Mouse (Mus musculus): ENCODE data around the gene Vcan. TPM values are rescaled to one million over a fixed set of nuclear protein-coding genes. Genes with fewer than 3 reads are reported as not detected.

Gene Vcan
- polyA plus RNA-seq, 1 experiment from 2014 or later = 38.2 TPM

DNA sequence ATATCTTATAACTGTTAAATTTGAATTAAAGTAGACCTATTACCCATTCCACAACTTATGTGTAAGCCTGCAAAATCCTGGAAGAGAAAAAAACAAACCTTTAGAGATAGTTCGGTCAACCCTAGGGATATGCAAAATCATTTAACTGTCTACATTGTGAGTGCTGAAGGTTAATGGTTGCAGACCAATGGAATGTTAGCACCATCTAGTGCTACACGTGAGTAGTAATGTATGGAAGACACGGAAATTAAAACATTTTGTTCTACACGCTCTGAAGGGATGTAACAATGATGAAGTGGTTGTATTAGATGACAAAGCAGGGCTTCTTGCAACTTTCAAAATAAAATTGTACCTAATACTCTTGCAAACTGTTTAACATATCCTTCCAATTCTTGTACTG, 39.9 kb downstream of the Vcan start:
- H3K4me2 ChIP-seq (ENCODE audit: low read length) = no peak overlapping the region
- H3K4me3 ChIP-seq (replicated peaks; ENCODE audit: low read depth, low read length) = no peak overlapping the region
- no peak for DNase-seq
- no peak for ATAC-seq (ENCODE audit: low FRiP score, low TSS enrichment)
- no peak overlapping the region for H3K27ac ChIP-seq (replicated peaks; ENCODE audit: low read depth, low read length)
- peaks cover 33% of the 10 kb centered on the region for H3K36me3 ChIP-seq (ENCODE audit: control insufficient read depth, insufficient read depth, low read length)
- H3K4me1 ChIP-seq (ENCODE audit: control insufficient read depth, insufficient read depth, low read length) = no peaks in the 10 kb centered on the region
- no peaks in the 10 kb centered on the region for H3K9me3 ChIP-seq (ENCODE audit: control insufficient read depth, low read length)
- H3K9ac ChIP-seq (replicated peaks; ENCODE audit: low read length) = no peak overlapping the region
- WGBS = 92% methylated on average over 4 of the region's 4 CpGs
- H3K27me3 ChIP-seq (ENCODE audit: control insufficient read depth, insufficient read depth, low read length) = no peaks in the 10 kb centered on the region

GRCm38 (mm10) chr13:89699998-89700555, 42.2 kb downstream of the Vcan start:
- 91% methylated on average over 2 of the region's 2 CpGs for WGBS
- Histone ChIP-seq H3K4me2 (ENCODE audit: low read length) (no peak overlapping the region), H3K36me3 (ENCODE audit: control insufficient read depth, insufficient read depth, low read length) (peaks cover 28% of the 10 kb centered on the region), H3K27me3 (ENCODE audit: control insufficient read depth, insufficient read depth, low read length) (no peaks in the 10 kb centered on the region), H3K27ac (replicated peaks; ENCODE audit: low read depth, low read length) (no peak overlapping the region), H3K4me1 (ENCODE audit: control insufficient read depth, insufficient read depth, low read length) (no peaks in the 10 kb centered on the region), H3K9me3 (ENCODE audit: control insufficient read depth, low read length) (no peaks in the 10 kb centered on the region), H3K4me3 (replicated peaks; ENCODE audit: low read depth, low read length) (no peak overlapping the region), H3K9ac (replicated peaks; ENCODE audit: low read length) (no peak overlapping the region)
- no peak for ATAC-seq (ENCODE audit: low FRiP score, low TSS enrichment)
- DNase-seq = no peak

- no peak overlapping the region for H3K4me3 ChIP-seq (replicated peaks; ENCODE audit: low read depth, low read length)
- H3K4me1 ChIP-seq (ENCODE audit: control insufficient read depth, insufficient read depth, low read length) = no peaks in the 10 kb centered on the region
- H3K27me3 ChIP-seq (ENCODE audit: control insufficient read depth, insufficient read depth, low read length) = no peaks in the 10 kb centered on the region
- 96% methylated on average over 1 of the region's 1 CpGs for WGBS
- DNase-seq (no peak), ATAC-seq (ENCODE audit: low FRiP score, low TSS enrichment) (no peak)
- H3K36me3 ChIP-seq (ENCODE audit: control insufficient read depth, insufficient read depth, low read length) = peaks cover 49% of the 10 kb centered on the region
- H3K9ac ChIP-seq (replicated peaks; ENCODE audit: low read length) = no peak overlapping the region
- no peaks in the 10 kb centered on the region for H3K9me3 ChIP-seq (ENCODE audit: control insufficient read depth, low read length)
- H3K27ac ChIP-seq (replicated peaks; ENCODE audit: low read depth, low read length) = no peak overlapping the region
- H3K4me2 ChIP-seq (ENCODE audit: low read length) = no peak overlapping the region
These were observed 49.7 kb downstream of the Vcan start for GRCm38 (mm10) chr13:89692597-89692996.

- DNase-seq (no peak), ATAC-seq (ENCODE audit: low FRiP score, low TSS enrichment) (no peak)
- Histone ChIP-seq H3K27me3 (ENCODE audit: control insufficient read depth, insufficient read depth, low read length) (no peaks in the 10 kb centered on the region), H3K4me2 (ENCODE audit: low read length) (no peak overlapping the region), H3K4me3 (replicated peaks; ENCODE audit: low read depth, low read length) (no peak overlapping the region), H3K27ac (replicated peaks; ENCODE audit: low read depth, low read length) (no peak overlapping the region), H3K36me3 (ENCODE audit: control insufficient read depth, insufficient read depth, low read length) (peaks cover 37% of the 10 kb centered on the region), H3K9ac (replicated peaks; ENCODE audit: low read length) (no peak overlapping the region), H3K4me1 (ENCODE audit: control insufficient read depth, insufficient read depth, low read length) (no peaks in the 10 kb centered on the region), H3K9me3 (ENCODE audit: control insufficient read depth, low read length) (no peaks in the 10 kb centered on the region)
- 97% methylated on average over 3 of the region's 3 CpGs for WGBS
These were observed 58.8 kb downstream of the Vcan start for GRCm38 (mm10) chr13:89683490-89683889.

- Histone ChIP-seq H3K9me3 (ENCODE audit: control insufficient read depth, low read length) (no peaks in the 10 kb centered on the region), H3K4me1 (ENCODE audit: control insufficient read depth, insufficient read depth, low read length) (no peaks in the 10 kb centered on the region), H3K36me3 (ENCODE audit: control insufficient read depth, insufficient read depth, low read length) (peaks cover 38% of the 10 kb centered on the region), H3K4me2 (ENCODE audit: low read length) (no peak overlapping the region), H3K4me3 (replicated peaks; ENCODE audit: low read depth, low read length) (no peak overlapping the region), H3K27ac (replicated peaks; ENCODE audit: low read depth, low read length) (no peak overlapping the region), H3K27me3 (ENCODE audit: control insufficient read depth, insufficient read depth, low read length) (no peaks in the 10 kb centered on the region), H3K9ac (replicated peaks; ENCODE audit: low read length) (no peak overlapping the region)
- WGBS = 89% methylated on average over 7 of the region's 7 CpGs
- ATAC-seq (ENCODE audit: low FRiP score, low TSS enrichment) (no peak), DNase-seq (no peak)
These were observed 60.1 kb downstream of the Vcan start for GRCm38 (mm10) chr13:89682254-89682653.

DNA sequence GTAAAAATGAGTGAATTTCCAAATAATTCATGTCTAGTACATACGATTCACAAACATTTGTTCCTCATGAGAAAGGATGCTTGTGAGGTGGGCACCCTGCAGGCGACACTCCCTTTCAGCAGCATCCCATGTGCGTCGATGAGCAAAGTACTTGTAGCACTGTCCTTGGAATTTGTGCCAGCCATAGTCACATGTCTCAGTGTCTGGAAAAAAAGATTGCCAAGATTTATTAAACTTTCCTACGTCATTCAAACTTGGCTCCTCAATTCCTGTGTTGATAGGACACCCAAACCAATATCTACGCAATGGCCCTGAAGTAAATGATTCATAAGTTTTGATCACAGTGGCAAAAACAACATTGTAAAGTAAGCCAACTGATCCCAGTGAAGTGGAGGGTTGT, 62.6 kb downstream of the Vcan start:
- peaks cover 47% of the 10 kb centered on the region for H3K36me3 ChIP-seq (ENCODE audit: control insufficient read depth, insufficient read depth, low read length)

DNA sequence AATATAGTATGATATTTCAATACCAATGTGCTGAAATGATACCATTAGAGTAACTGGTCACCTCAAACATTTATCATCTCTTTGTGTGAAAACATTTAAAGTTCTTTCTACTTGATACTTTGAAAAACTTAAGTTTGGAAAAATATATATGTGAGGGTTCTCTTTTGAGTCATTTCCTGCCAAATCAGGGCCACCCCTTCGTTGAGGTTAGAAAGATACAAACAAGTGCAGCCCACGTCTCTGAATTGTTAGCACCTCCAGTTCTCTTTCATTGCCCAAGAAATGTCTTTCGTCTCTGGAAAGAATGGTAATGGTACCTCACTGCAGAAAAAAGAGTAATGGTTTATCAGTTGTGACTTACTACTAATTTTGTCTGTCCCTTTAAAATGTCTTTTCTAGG, 71.8 kb downstream of the Vcan start:
- H3K27ac ChIP-seq (replicated peaks; ENCODE audit: low read depth, low read length) = no peak overlapping the region
- H3K4me1 ChIP-seq (ENCODE audit: control insufficient read depth, insufficient read depth, low read length) = no peaks in the 10 kb centered on the region
- no peaks in the 10 kb centered on the region for H3K9me3 ChIP-seq (ENCODE audit: control insufficient read depth, low read length)
- H3K9ac ChIP-seq (replicated peaks; ENCODE audit: low read length) = no peak overlapping the region
- no peaks in the 10 kb centered on the region for H3K27me3 ChIP-seq (ENCODE audit: control insufficient read depth, insufficient read depth, low read length)
- DNase-seq (no peak), ATAC-seq (ENCODE audit: low FRiP score, low TSS enrichment) (no peak)
- H3K4me3 ChIP-seq (replicated peaks; ENCODE audit: low read depth, low read length) = no peak overlapping the region
- whole genome bisulfite sequencing = 90% methylated on average over 3 of the region's 3 CpGs
- H3K36me3 ChIP-seq (ENCODE audit: control insufficient read depth, insufficient read depth, low read length) = peaks cover 3% of the 10 kb centered on the region; the same call in 1 of the 2 replicates
- H3K4me2 ChIP-seq (ENCODE audit: low read length) = no peak overlapping the region

More for the DNA sequence above, 62.6 kb downstream of the Vcan start:
- ATAC-seq (ENCODE audit: low FRiP score, low TSS enrichment) (no peak), DNase-seq (no peak)
- H3K4me2 ChIP-seq (ENCODE audit: low read length) = no peak overlapping the region
- H3K9me3 ChIP-seq (ENCODE audit: control insufficient read depth, low read length) = no peaks in the 10 kb centered on the region
- no peaks in the 10 kb centered on the region for H3K4me1 ChIP-seq (ENCODE audit: control insufficient read depth, insufficient read depth, low read length)
- H3K9ac ChIP-seq (replicated peaks; ENCODE audit: low read length) = no peak overlapping the region
- no peaks in the 10 kb centered on the region for H3K27me3 ChIP-seq (ENCODE audit: control insufficient read depth, insufficient read depth, low read length)
- no peak overlapping the region for H3K4me3 ChIP-seq (replicated peaks; ENCODE audit: low read depth, low read length)
- 98% methylated on average over 6 of the region's 6 CpGs for WGBS
- no peak overlapping the region for H3K27ac ChIP-seq (replicated peaks; ENCODE audit: low read depth, low read length)

DNA sequence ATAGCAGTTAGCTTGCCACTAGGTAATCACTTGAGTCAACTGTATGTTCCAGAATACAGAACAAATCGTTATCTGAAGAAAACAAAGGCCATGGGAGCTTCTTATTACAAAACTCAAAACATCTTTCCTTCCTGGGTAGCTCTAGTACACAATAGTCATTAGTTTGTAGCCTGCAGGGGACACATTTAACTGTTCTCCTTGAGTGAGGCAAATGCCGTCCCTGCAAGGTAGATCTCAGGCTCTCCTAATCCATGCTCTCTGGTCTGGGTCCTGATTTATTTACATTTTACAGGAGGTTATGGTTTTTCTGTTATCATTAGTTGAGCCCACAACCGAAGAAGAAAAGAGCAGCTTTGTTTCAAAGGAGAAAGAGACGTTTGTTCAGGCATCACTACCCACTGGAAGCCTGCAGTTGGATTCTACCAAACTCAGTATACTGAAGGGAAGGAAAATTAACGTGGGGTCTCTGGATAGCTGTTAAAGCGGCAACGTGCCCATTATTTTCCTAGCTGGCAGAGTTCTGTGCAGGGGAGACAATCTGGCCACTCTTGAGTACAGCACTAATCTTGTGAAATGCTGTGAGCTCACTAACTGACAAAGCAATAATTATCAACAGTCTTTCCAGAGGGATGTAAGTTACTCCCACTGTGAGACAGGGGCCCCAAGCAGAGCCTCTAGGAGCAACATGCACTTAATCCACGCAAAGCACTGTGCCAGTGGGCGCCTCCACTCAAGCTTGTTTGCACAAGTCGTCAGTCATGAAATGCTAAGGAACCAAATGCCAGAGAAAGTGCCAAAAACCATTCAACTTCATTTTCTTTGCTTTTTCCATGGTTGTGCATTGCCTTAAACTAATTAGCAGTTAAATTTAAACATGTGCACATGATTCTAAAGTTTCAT, 73.1 kb downstream of the Vcan start:
- H3K9me3 ChIP-seq (ENCODE audit: control insufficient read depth, low read length) = no peaks in the 10 kb centered on the region
- H3K27me3 ChIP-seq (ENCODE audit: control insufficient read depth, insufficient read depth, low read length) = no peaks in the 10 kb centered on the region
- H3K27ac ChIP-seq (replicated peaks; ENCODE audit: low read depth, low read length) = no peak overlapping the region
- WGBS = 62% methylated on average over 10 of the region's 10 CpGs
- no peak for DNase-seq
- H3K4me1 ChIP-seq (ENCODE audit: control insufficient read depth, insufficient read depth, low read length) = no peaks in the 10 kb centered on the region
- peaks cover 3% of the 10 kb centered on the region; the same call in 1 of the 2 replicates for H3K36me3 ChIP-seq (ENCODE audit: control insufficient read depth, insufficient read depth, low read length)
- H3K4me2 ChIP-seq (ENCODE audit: low read length) = no peak overlapping the region
- no peak; the same call in 1 of the 2 replicates for ATAC-seq (ENCODE audit: low FRiP score, low TSS enrichment)
- no peak overlapping the region for H3K4me3 ChIP-seq (replicated peaks; ENCODE audit: low read depth, low read length)
- H3K9ac ChIP-seq (replicated peaks; ENCODE audit: low read length) = no peak overlapping the region

DNA sequence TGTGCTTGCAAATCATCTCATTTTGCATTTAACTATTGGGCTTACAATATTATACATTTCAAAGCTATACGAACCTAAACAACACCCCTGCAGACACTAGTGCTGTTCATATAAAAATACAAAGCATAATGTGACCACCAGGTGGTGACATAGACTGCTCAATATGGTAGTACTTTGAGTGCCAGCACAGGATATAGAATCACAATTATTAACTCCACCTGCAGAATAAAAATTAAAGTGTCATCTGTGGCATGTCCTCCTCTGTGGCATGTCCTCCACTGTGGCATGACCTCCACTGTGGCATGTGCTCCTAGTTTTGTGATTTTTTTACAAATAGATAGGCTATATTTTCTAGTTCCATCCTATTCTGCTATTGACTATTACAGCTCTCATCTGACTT, 74.2 kb downstream of the Vcan start:
- ATAC-seq (ENCODE audit: low FRiP score, low TSS enrichment) = peak; percentile 78
- DNase-seq = peak; percentile 82
- whole genome bisulfite sequencing = 75% methylated on average over 1 of the region's 1 CpGs

More for the DNA sequence above, 74.2 kb downstream of the Vcan start:
- H3K27ac ChIP-seq (replicated peaks; ENCODE audit: low read depth, low read length) = no peak overlapping the region
- H3K36me3 ChIP-seq (ENCODE audit: control insufficient read depth, insufficient read depth, low read length) = peaks cover 5% of the 10 kb centered on the region; the same call in 1 of the 2 replicates
- no peak overlapping the region for H3K4me3 ChIP-seq (replicated peaks; ENCODE audit: low read depth, low read length)
- no peak overlapping the region for H3K4me2 ChIP-seq (ENCODE audit: low read length)
- H3K9ac ChIP-seq (replicated peaks; ENCODE audit: low read length) = no peak overlapping the region
- H3K27me3 ChIP-seq (ENCODE audit: control insufficient read depth, insufficient read depth, low read length) = no peaks in the 10 kb centered on the region
- no peaks in the 10 kb centered on the region for H3K4me1 ChIP-seq (ENCODE audit: control insufficient read depth, insufficient read depth, low read length)
- H3K9me3 ChIP-seq (ENCODE audit: control insufficient read depth, low read length) = no peaks in the 10 kb centered on the region

Measured in midbrain, embryonic 14.5 days (tissue).